In the genomic region with DNA sequence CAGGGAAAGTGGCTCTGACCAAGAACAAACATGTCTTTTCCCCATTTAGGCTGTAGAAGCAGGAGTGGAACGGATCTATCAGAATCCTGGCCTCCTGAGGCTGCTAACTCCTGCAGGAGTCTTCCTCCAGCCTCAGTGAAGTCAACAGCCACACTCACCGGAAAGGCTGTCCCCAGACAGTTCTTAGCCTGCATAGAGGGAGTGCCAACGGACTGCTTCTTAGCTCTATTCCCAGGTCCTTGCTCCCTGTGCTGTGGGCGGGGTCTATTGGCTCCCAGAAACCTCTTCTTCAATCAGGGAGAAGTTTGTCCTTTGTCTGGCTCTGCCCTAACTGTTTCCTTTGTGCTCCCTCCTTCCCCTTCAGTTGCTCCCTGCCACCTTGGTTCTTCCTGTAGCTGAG, we compare ENCODE assay signal across 18 mouse cellular contexts.
DNase-seq lines count a peak whose midpoint lies in the region; ATAC-seq and TF ChIP-seq lines count a peak whose summit lies in the region.
"Had no signal": no experiment of that assay in that cellular context is flagged by ENCODE, and none has a peak within 500 bp of the region (broad histone marks: within the 10 kb centered on the region; RNA-seq: fewer than 3 reads in every experiment).

No protein-coding gene starts in this region.

- peaks cover 36% of the 10 kb centered on the region for H3K27me3 ChIP-seq in hindbrain, embryonic 10.5 days (ENCODE audit: insufficient read depth, poor library complexity, severe bottlenecking)
- peaks cover 8% of the 10 kb centered on the region for H3K27me3 ChIP-seq in hindbrain, embryonic 16.5 days (replicated peaks; ENCODE audit: control insufficient read depth, insufficient read depth, low read length)
- peaks cover 42% of the 10 kb centered on the region for H3K27me3 ChIP-seq in E14TG2a.4 (ENCODE audit: insufficient read depth, low read length)

- no peaks in the 10 kb centered on the region for H3K36me3 ChIP-seq in hindbrain, embryonic 10.5 days
- H3K36me3 ChIP-seq in hindbrain, embryonic 16.5 days (ENCODE audit: control insufficient read depth, insufficient read depth, low read length): no peaks in the 10 kb centered on the region
- H3K36me3 ChIP-seq in E14TG2a.4 (ENCODE audit: insufficient read depth, low read length): no peaks in the 10 kb centered on the region
- H3K36me3 ChIP-seq: embryonic facial prominence, embryonic 13.5 days; G1E; hindbrain, embryonic 15.5 days; midbrain, embryonic 13.5 days; neural tube, embryonic 13.5 days had no signal

- no peak overlapping the region for H3K4me2 ChIP-seq in hindbrain, embryonic 16.5 days (ENCODE audit: low read length)
- H3K4me2 ChIP-seq: embryonic facial prominence, embryonic 13.5 days; hindbrain, embryonic 15.5 days; midbrain, embryonic 13.5 days; neural tube, embryonic 13.5 days had no signal

- no peaks in the 10 kb centered on the region for H3K9me3 ChIP-seq in hindbrain, embryonic 10.5 days
- H3K9me3 ChIP-seq in hindbrain, embryonic 16.5 days (ENCODE audit: control insufficient read depth, low read length): no peaks in the 10 kb centered on the region
- no peaks in the 10 kb centered on the region for H3K9me3 ChIP-seq in E14TG2a.4 (ENCODE audit: low read length)
- H3K9me3 ChIP-seq: embryonic facial prominence, embryonic 13.5 days; G1E; hindbrain, embryonic 15.5 days; midbrain, embryonic 13.5 days; neural tube, embryonic 13.5 days had no signal

- no peak overlapping the region for H3K9ac ChIP-seq in hindbrain, embryonic 16.5 days (ENCODE audit: low read depth, low read length)
- H3K9ac ChIP-seq: embryonic facial prominence, embryonic 13.5 days; hindbrain, embryonic 15.5 days; liver, postnatal 0 days; midbrain, embryonic 13.5 days; neural tube, embryonic 13.5 days had no signal

- peaks cover 59% of the 10 kb centered on the region for H3K4me1 ChIP-seq in hindbrain, embryonic 10.5 days (replicated peaks)
- H3K4me1 ChIP-seq in hindbrain, embryonic 16.5 days (ENCODE audit: control insufficient read depth, insufficient read depth, low read depth, low read length): peaks cover 20% of the 10 kb centered on the region
- H3K4me1 ChIP-seq in E14TG2a.4 (replicated peaks; ENCODE audit: low read depth, low read length): peaks cover 65% of the 10 kb centered on the region

- no peak for ATAC-seq in hindbrain, embryonic 16.5 days
- no peak for ATAC-seq in erythroid progenitor cell, adult 5-6 weeks (replicated peaks; ENCODE audit: low FRiP score, poor library complexity, severe bottlenecking)
- ATAC-seq: activated CD4-positive, CD25-positive, alpha-beta regulatory T cell, adult 4 months; forebrain, embryonic 14.5 days; liver, postnatal 0 days; midbrain, embryonic 13.5 days had no signal

- peak; percentile 11 for DNase-seq in adrenal gland, postnatal 14 days
- DNase-seq in adrenal gland, adult 8-10 months: no peak
- DNase-seq in hindbrain, embryonic 10.5 days (ENCODE audit: low spot score): peak; percentile 50
- peak; percentile 61 for DNase-seq in embryo, embryonic 9.5 days (ENCODE audit: extremely low spot score)
- DNase-seq in spleen, adult 18-20 months: no peak
- DNase-seq: cerebellum, adult 9-11 months; kidney, adult 9 months; liver, postnatal 0 days had no signal

- peak overlapping the region; percentile 22; the same call in 1 of the 2 replicates for H3K4me3 ChIP-seq in hindbrain, embryonic 10.5 days
- H3K4me3 ChIP-seq in hindbrain, embryonic 16.5 days (ENCODE audit: low read length): no peak overlapping the region
- peak overlapping the region; percentile 21 for H3K4me3 ChIP-seq in E14TG2a.4 (replicated peaks; ENCODE audit: low read length)
- H3K4me3 ChIP-seq: embryonic facial prominence, embryonic 13.5 days; hindbrain, embryonic 15.5 days; midbrain, embryonic 13.5 days; neural tube, embryonic 13.5 days had no signal

- no peak for TF ChIP-seq CTCF in E14TG2a.4 (conservative IDR thresholded peaks at IDR 0.05; ENCODE audit: low read length)

- 5% methylated on average over 4 of the region's 4 CpGs for WGBS in hindbrain, embryonic 10.5 days
- 12% methylated on average over 4 of the region's 4 CpGs for WGBS in hindbrain, embryonic 16.5 days

- H3K27ac ChIP-seq in hindbrain, embryonic 10.5 days: peak overlapping the region; percentile 82
- no peak overlapping the region for H3K27ac ChIP-seq in hindbrain, embryonic 16.5 days (ENCODE audit: low read depth, low read length)
- H3K27ac ChIP-seq: embryonic facial prominence, embryonic 13.5 days; hindbrain, embryonic 15.5 days; midbrain, embryonic 13.5 days; neural tube, embryonic 13.5 days had no signal

Comparison
In these comparisons a context has a peak if more than half of its experiments do, and no peak if none do; other contexts are left out.
1. DNase-seq: peak in adrenal gland, postnatal 14 days (single experiment), hindbrain, embryonic 10.5 days (single experiment) and embryo, embryonic 9.5 days (single experiment); none in adrenal gland, adult 8-10 months (single experiment) and spleen, adult 18-20 months (0 of 2).